Mouse (Mus musculus) kidney, adult 11 months (tissue): ENCODE measurements around the gene Slc51b.

Source experiments
- DNase-seq: peaks from one replicate; pipeline ENCODE4 v3.0.0; 2022

Gene Slc51b

DNA sequence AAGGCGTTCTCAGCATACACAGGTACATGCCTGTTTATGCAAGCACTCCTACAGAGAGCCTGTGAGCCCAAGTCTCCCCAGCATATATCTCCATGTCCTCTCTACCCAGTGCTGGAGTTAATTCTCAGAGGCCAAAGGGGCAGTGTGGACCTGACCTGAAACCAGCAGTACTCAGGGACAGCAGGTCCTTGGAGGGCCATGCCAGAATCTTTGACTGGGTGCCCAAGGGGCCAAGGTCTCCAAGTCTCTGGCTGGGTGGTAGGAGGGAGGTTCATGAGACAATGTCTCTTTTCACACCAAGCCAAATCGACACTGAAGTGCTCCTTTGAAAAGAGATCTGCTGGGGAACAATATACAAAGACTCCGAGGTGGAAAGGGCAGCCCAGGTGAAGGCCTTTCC is 14.9 kb downstream of the Slc51b start:
- DNase-seq: peak; percentile 69

DNA sequence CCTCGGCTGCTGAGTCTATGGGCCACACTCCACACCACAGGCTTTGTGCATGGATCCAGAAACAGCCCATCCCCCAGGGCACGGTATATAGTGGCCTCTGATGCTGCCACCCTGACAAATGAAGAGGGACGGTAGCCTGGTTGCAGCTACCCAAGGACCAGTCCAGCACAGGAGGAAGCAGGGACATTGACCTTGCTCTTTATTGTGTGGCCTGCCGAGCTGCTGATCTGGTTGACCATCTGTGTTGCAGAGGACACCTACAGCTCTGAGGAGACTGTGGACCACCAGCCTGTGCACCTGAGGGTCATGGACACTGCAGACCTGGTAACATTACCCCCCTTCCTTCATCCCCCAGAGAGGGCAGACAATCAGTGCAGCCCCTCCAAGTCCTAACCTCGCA is 15.4 kb downstream of the Slc51b start:
- no peak for DNase-seq

DNA sequence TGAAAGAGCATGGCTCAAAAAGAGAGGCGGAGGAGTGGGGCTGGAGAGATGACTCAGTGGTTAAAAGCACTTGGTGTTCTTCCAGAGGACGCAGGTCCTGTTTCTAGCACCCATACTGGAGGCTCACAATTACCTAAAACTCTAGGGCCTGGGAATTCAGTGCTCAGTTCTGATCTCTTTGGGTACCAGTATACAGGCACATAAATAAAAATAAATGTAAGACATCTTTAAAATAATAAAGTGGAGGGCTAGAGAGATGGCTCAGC is 17.6 kb downstream of the Slc51b start:
- no peak for DNase-seq

DNA sequence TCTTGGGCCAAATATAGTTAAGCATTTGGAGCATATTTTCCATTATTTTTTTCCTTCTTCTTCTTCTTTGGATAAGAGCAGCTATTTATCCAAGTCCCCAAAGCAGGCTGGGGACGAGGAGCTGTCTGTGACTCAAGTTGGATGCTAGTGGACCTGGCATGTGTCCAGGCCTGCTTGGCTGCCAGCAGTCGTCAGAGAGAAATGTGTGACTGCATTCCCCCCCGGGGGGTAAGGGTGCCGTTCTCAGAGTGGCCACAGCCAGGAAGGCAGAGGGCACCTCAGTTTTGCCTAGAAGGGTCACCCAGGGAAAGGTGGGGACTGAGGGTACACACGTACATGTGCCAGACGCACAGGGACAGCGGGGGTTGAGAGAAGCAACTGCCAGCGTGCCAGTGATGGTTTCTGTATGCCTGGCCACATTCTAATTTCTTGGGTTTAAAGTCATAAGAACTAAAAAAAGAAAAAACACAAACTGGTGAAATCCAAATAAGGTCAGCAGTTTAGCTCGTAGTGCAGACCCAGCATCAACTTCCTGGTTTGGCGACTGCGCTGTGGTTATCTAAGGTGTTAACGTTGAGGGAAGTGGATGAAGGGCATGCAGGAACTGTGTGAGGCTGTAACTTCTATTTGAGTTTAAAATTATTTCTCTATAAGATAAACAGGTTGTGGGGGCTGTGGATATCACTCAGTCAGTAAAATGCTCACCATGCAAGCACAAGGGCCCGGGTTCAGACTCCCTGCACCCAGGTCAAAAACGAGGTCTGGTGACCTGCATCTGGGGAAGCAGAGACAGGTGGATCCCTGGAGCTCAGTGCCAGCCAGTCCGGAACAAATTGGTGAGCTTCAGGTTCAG is 18.2 kb downstream of the Slc51b start:
- DNase-seq: peak; percentile 73

DNA sequence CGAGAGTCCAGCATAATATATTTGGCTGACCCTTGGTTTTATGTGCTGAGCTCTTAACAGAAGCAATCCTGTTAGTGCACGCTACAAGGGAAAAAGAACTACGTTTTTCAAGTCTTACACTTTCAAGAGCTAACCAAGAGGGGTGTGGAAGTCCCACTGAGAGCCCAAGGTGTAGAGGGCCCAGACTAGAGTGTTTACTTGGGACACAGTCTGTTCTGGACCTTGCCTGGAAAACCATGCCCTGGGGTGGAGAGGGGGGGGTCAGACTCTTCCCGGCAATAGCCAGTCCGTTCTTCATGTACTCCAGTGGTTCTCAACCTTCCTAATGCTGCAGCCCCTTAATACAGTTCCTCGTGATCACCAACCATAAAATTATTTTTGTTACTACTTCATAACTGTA is 22.8 kb downstream of the Slc51b start:
- no peak for DNase-seq

DNA sequence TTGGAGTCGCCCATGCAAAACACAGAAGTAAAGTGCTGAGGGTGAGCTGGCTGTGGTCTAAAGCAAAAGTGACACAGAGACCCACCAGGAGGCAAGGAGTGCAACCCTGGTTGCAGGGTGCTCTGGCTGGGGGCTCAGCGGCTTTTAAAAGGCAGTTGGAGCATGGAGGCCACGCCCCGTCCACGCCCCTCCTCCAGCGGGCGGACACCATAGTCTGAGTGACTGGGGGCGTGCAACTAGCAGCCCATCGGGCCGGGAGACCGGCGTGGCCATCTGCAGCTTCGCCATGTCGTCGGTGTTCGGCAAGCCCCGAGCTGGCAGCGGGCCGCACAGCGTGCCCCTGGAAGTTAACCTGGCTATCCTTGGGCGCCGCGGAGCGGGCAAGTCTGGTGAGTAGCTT is 24.5 kb downstream of the Slc51b start, which contains the start of gene Rasl12:
TSS of gene Rasl12 (plus strand) at position 228 of the 400 bp plus-strand sequence.
- DNase-seq: peak; percentile 37

DNA sequence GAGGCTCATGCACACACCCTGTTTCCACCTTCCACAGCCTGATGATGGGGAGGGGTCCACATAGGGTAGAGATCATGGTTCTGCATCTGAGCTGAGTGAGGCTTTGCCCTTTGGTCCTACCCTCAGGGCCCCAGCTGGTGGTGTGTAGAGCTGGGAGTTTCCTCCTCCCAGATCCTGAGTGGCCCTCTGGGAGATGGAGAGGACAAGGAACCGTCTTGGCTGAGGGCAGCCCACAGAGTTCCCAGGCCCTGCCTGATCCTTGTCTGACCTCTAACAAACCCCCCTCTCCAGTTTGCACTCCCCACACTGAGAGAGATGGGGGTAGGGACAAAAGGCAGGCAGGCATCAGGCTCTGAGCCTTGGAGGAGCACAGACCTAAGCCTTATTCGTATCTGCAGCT is 28.4 kb downstream of the Slc51b start:
- DNase-seq: no peak

DNA sequence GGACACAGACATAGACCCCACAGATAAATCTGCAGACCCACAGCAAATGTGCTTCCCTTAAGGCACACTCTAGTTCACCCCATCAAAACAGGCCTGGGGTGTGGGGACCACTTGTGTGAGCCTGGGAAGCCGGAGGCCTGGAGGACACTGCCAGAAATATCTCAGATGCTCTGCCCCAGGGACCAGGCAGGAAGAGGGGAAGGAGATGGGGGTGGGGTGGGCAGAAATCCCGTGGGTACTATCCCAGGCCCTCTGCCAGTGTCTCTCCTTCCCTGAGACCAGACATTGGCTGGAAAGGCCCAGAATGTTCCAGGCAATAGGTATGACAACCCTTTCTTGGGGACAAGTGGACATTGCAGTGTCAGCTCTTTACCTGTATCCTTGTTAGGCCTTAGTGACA is 29.1 kb downstream of the Slc51b start:
- no peak for DNase-seq

DNA sequence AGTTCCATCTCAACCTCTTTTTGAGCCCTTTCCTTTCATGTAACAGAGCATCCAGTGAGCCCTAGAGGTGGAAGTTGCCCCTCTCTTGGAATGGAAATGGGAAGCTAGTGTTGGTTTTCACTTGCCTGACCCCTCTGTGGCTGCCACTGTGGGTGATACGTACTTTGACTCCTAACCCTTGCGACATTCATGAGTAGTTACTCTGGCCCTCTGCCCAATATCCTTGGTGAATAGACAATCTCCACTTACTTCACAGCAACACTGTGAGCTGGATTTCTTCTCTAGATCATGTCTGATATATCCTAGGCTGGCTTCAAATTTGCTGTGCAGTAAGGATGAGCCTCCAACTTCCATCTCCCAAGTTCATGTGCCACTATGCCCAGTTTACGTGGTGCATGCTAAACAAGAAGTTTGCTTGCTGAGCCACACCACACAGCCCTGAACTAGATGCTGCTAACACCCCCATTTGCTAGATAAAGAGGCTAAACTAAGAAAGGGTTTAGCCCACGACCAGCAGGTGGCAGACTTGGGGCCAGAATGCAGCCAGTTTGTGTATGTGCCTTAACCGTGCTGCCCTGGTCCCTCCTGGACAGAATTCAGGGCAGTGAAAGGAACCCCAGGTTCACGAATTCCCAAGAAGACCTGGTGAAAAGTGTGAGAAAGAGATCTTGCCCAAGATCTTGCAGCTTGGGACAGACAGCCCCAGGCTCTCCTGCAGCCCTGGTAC is 30.0 kb downstream of the Slc51b start:
- peak; percentile 61 for DNase-seq

DNA sequence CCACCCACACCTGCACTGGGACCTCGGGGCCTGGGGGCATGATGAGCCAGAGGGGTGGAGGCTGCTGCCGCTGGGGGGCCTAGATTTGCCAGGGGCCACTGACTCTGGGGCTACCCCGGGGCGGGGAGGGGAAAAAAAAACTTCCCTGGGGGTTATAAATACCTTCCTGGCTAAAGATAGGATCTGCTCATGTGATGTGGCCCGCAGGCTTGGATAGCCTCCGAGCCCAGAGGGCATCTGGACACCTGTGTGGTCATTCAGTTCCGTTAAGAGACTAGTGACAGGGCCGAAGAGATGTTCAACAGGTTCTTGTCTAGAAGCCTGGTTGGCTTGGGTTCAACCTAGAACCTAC is 31.2 kb downstream of the Slc51b start, which contains the start of gene Kbtbd13:
TSS of gene Kbtbd13 (minus strand) at position 40 of the 352 bp plus-strand sequence.
- DNase-seq: no peak

DNA sequence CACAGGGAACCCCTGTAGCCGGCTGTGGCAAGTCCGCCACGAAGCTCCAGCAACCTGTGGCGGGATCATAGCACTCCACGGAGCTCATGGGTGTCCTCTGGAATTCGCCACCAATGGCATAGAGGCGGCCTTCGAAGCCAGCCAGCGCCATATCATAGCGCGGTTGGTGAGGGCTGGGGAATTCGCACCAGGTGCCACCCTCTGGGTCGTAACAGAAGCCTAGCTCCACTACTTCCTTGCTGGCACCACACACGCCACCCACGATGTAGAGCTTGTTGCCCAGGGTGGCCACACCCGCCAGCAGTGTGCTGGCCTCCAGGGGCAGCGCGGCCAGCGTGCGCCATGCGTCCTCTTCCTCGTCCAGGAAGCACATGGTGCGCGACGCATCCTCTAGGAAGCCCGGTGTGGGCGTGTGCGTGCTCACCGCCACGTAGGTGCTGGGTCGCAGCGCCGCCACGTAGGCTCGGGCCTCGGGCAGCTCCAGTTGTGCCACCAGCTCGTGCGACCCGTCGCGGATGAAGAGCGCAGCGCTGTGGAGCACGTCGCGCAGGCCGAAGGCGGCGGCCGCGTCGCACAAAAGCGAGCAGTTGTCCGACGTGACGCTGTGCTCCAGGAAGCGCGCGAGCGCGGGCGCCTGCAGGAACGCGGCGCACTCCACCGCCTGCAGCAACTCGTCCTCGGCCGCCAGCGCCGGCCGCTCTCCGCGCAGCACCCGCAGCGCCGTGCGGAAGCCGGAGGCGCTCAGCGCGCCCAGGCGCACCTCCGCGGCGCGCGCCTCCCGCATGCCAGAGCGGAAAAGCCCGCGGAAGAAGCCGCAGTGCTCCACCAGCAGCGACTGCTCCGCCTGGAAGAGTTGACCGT is 31.8 kb downstream of the Slc51b start:
- DNase-seq: no peak

DNA sequence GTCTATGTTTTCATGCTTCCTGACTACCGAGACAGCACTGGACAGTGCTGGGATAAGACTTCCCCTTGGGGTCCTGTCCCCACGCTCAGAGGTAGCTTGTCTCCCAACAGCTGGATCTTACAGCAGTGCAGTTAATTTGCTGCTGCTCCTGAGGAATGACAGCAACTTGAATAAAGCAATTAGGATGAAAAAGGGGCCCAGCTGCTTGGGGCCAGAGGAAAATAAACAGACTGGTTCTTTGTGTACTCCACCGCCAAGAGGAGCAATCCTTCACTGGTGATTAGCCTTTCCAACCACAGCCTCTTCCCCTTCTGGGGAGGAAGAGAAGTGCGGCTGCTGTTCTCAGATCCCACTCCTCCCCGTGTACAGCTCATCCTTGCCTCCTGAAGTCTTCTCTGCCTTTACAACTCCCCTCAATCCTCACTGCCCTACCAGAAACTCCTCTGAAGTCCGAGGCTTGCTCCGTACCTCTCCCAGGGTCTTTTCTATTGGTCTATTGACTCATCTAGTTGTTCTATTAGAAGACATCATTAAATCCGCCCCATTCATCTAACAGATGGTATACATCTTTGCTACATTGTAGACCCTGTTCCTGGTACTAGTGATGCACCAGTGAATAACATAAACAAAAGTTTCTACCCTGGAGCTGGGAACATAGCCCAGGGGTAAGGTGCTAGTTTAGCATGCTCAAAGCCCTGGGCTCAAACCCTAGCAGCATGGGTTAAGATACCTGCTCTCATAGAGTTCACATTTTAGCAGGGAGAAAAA is 36.2 kb downstream of the Slc51b start:
- DNase-seq: peak; percentile 24

DNA sequence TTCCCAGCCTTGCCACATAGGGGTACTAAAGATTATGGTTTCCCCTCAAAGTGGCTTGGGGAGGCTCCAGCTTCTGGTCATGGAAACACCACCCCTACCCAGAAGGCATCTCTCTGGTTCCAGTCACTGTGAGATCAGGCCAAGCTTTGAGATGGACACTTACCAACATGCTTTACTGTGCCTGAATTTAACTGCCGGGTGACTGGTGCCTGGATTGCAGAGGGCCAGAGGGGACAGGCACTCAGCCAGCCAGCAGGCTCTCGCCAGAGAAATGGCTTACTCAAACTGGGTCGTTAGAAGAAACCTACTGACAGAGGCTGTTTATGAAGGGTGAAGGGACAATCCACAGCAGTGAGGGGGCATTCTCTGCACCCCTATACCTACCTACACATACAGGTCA is 38.5 kb downstream of the Slc51b start:
- DNase-seq: peak; percentile 34

DNA sequence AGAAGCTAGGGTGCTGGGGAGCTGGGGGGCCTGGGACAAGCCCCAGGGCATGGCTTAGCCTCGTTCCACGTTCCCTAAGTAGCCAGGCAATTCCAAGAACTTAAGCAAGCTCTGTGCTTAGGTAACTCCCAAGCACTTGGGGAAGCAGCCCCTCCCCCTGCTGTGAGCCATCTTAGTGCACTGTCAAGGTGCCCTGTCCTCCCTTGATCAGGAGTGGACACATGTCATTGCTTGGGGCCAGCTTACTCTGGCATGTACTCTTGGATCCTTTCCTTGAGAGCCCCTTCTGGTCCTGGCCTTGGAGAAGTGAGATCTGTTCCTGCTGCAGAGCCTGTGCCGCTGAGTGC is 40.0 kb downstream of the Slc51b start:
- no peak for DNase-seq

DNA sequence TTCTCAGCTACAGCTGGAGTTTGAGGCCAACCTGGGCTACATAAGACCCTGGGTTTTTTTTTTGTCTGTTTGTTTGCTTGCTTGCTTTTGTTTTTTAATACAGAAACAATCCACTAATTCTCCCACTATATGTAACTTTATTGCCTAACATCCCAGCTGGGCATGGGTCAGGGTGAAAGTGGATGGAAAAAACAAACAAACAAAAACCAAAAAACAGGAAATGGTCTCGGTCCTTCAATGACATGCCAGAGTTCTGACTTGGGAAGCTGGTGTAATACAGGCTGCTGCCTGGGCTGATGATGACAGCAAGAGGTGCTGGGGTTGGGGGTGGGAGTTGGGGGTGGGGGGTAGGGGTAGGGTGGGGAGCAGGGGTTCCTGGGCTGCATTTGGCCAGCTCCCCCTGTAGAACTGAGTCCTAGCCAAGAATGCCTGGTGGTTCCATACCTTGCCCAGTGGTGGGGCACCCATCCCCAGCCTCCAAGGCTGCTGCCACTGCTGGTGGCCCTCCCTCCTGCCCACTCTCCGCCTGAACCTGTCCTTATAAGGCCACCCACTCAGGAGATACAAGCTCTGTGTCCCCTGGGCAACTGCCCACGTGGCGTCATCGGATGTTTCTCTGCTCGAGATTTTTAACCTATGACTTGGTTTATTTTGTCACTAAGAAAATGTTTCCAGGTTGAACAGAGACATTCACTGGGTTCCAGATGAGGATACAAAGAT is 40.6 kb downstream of the Slc51b start:
- no peak for DNase-seq

DNA sequence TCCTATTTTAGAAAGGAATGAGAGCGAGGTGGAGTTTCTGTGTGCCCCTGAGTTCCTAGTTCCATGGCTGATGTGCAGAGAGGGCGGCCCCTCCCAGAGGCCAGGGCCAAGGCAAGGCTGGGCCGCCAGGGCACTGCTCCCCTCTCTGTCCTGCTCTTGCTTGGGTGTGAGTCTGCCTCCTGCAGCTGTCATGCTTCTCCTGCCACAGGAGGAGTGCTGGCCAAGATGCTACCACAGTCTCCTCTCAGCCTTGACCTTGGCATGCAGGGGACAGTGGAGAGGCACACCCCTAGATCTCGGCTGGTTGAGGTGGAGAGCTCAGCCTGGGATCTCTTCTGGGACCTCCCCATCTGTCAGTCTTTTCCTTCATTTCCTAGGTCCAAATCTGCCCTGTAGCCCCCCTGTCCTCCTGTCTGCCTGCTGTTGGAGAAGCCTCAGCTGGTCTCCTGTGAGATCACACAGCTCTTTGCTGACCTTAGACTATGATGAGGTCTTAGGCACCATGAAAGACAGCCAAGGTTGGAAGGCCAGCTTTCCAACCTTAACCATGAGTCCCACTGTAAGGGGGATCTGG is 41.7 kb downstream of the Slc51b start:
- DNase-seq: no peak

DNA sequence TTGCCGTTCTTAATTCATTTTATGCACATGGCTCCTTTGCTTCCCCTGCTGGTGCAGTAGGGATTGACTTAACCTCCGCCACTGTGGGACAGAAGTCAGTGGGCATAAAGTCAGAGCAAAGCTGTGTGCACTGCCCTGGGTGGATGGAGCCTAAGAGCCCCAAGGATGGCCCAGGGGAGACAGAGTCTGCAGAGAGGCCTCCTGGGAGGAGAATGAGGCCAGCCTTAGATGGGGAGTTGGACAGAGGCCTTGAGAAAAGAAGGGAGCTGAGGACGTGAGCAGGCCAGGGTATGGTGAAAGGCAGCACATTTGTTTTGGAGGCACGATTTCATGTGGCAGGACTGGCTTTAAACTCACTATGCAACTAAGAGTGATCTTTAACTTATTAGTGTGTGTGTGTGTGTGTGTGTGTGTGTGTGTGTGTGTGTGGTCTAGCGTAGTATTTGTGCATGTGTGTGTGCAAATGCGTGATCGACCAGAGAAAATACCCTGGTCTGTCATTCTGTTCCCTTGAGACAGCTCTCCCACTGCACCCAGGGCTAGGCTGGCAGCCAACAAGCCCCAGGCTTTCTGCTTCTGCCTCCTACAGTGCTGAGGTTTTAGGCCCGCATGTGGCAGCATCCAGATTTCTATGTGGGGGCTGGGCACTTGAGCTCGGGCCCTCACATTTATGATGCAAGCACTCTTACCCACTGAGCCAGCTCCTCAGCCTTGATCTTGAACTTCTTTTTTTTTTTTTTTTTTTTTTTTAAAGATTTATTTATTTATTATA is 47.4 kb downstream of the Slc51b start:
- peak; percentile 13 for DNase-seq

DNA sequence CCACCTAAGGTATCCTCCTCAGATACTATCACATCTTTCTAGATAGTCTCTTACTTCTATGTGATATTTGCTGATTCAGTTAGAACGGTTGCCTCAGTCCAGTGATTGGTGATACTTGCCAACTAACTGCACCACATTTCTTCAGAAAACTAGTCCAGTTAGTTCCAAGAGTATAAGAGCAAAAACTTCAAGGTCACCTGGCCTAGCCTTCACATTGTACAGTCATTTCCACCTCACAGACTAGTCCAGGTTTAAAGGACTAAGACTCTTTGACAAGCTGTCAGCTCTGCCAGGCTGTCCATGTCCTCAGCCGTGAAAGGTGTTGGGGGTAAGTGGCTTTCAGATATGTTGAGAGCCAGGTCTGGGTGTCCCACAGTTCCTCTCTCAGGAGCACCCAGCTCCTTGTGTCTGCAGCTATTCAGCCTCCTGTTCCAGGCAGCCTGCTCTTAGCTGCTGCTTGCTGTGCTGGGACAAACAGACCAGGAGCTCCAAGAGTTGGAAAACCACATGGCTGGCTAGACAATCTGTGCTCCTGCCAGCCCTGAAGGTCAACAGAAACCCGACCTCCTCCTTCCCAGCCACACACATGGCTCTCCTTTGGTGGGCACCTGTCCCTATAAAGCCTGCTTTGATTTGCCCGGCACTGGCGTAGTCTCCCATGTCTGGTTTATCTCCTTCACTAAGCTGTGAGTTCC is 48.1 kb downstream of the Slc51b start:
- DNase-seq: no peak

DNA sequence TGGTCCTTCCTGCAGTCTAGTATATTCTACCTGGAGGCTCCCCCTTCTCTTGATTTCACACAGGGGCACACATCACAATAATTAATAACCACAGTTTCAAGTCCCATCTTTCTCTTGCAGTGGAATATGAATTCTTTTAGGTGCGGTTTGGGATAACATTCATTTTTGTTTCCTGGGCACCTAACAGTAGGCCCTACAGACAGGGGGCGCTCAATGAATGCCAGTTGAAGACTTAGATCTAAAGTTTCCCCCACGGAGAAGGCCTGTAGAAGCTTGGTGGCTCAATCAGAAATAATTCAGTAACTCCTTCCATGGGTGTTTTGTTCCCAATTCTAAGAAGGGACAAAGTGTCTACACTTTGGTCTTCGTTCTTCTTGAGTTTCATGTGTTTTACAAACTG is 50.3 kb downstream of the Slc51b start:
- DNase-seq: no peak

DNA sequence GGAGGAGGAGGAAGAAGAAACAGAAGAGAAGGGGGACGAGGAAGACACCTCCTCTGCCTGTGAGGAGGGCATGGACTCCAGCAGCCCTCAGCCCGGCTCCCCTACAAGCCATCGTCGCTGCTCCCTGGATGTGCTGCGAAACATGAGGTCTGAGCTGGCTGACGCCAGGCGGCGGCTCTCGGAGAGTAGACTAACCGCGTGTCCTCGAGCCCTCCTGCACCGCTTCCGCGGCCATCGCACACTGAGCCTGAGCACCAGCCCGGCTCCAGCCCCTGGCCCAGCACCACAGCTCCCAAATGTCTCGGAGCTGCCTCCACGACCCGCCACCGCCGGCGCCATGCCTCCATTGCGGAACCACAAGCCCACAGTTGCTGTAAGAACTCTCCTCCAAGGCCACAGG is 51.0 kb downstream of the Slc51b start:
- no peak for DNase-seq
